In the genomic region with DNA sequence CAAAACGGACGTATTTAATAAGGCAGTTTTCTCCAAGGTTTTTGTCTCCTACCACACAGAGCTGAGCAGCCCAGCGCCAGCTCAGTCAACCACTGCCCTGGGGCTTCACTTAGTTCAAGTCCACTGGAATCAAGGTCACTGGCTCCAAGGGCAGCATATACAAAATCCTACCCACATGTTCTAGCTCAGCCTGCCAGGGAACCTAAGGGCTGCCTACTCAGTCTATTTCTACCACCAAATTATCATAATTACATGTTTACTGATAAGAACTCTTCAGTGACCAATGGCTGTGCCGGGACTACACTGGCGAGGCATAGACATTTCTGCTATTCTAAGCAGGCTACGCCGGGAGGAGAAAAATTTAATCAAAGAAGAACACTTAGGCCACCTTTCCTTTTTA, we compare ENCODE assay signal across 9 mouse cellular contexts.
DNase-seq lines count a peak whose midpoint lies in the region; ATAC-seq and TF ChIP-seq lines count a peak whose summit lies in the region.
"Had no signal": no experiment of that assay in that cellular context is flagged by ENCODE, and none has a peak within 500 bp of the region (broad histone marks: within the 10 kb centered on the region; RNA-seq: fewer than 3 reads in every experiment).

No protein-coding gene starts in this region.

- no peaks in the 10 kb centered on the region for H3K9me3 ChIP-seq in midbrain, embryonic 10.5 days (replicated peaks)
- H3K9me3 ChIP-seq in midbrain, embryonic 11.5 days (ENCODE audit: control insufficient read depth, low read length), result no peaks in the 10 kb centered on the region
- no peaks in the 10 kb centered on the region for H3K9me3 ChIP-seq in forebrain, postnatal 0 days (ENCODE audit: low read length)
- no peaks in the 10 kb centered on the region for H3K9me3 ChIP-seq in stomach, embryonic 14.5 days (ENCODE audit: control insufficient read depth, low read depth, low read length)

- ATAC-seq in midbrain, embryonic 11.5 days (ENCODE audit: low FRiP score), result no peak; the same call in 1 of the 2 replicates
- peak; percentile 47; the same call in 1 of the 2 replicates for ATAC-seq in forebrain, postnatal 0 days
- ATAC-seq in stomach, embryonic 14.5 days (ENCODE audit: insufficient number of reproducible peaks, insufficient read depth, low FRiP score, low read depth), result peak; percentile 42; the same call in 1 of the 2 replicates

- no peak overlapping the region for H3K4me2 ChIP-seq in midbrain, embryonic 11.5 days
- H3K4me2 ChIP-seq in forebrain, postnatal 0 days (ENCODE audit: low read depth), result no peak overlapping the region
- H3K4me2 ChIP-seq in stomach, embryonic 14.5 days (replicated peaks; ENCODE audit: low read depth, low read length), result no peak overlapping the region

- no peak for TF ChIP-seq CTCF in forebrain, postnatal 0 days (IDR thresholded peaks at IDR 0.05; ENCODE audit: low read depth)

- DNase-seq in midbrain, embryonic 10.5 days (ENCODE audit: low spot score), result no peak
- no peak for DNase-seq in midbrain, embryonic 11.5 days (ENCODE audit: low spot score, missing footprints)
- DNase-seq in forebrain, postnatal 0 days, result no peak
- peak; percentile 80 for DNase-seq in kidney, adult 9 months
- no peak for DNase-seq in left cerebral cortex, adult 18-20 months (ENCODE audit: low spot score in 2 of 2)
- DNase-seq in spleen, adult 18-20 months, result no peak
- DNase-seq in left cerebral cortex, adult 9 months (ENCODE audit: low spot score in 2 of 2), result no peak

- 91% methylated on average over 7 of the region's 7 CpGs for WGBS in midbrain, embryonic 10.5 days
- WGBS in midbrain, embryonic 11.5 days, result 88% methylated on average over 7 of the region's 7 CpGs
- WGBS in forebrain, postnatal 0 days, result 77% methylated on average over 7 of the region's 7 CpGs
- 76% methylated on average over 7 of the region's 7 CpGs for WGBS in stomach, embryonic 14.5 days

- H3K36me3 ChIP-seq in midbrain, embryonic 10.5 days, result peaks cover 9% of the 10 kb centered on the region
- H3K36me3 ChIP-seq in midbrain, embryonic 11.5 days (ENCODE audit: control insufficient read depth, insufficient read depth, low read length), result no peaks in the 10 kb centered on the region
- H3K36me3 ChIP-seq in forebrain, postnatal 0 days (ENCODE audit: insufficient read depth), result no peaks in the 10 kb centered on the region
- H3K36me3 ChIP-seq in stomach, embryonic 14.5 days (ENCODE audit: control insufficient read depth, insufficient read depth, low read length), result no peaks in the 10 kb centered on the region

- H3K4me3 ChIP-seq in midbrain, embryonic 10.5 days, result no peak overlapping the region
- no peak overlapping the region for H3K4me3 ChIP-seq in midbrain, embryonic 11.5 days (ENCODE audit: low read depth, low read length)
- H3K4me3 ChIP-seq in forebrain, postnatal 0 days (ENCODE audit: low read depth, low read length), result no peak overlapping the region
- H3K4me3 ChIP-seq in stomach, embryonic 14.5 days (ENCODE audit: low read depth, low read length), result no peak overlapping the region
- H3K4me3 ChIP-seq: myocyte had no signal

- 0 out of 2 replicates have a peak overlapping the region, but pooled peaks have one; percentile 10 for H3K27ac ChIP-seq in midbrain, embryonic 10.5 days (replicated peaks)
- no peak overlapping the region for H3K27ac ChIP-seq in midbrain, embryonic 11.5 days (ENCODE audit: low read depth, low read length)
- H3K27ac ChIP-seq in forebrain, postnatal 0 days (ENCODE audit: low read depth, low read length), result no peak overlapping the region
- no peak overlapping the region for H3K27ac ChIP-seq in stomach, embryonic 14.5 days (ENCODE audit: low read length)

- H3K4me1 ChIP-seq in midbrain, embryonic 10.5 days, result peaks cover 18% of the 10 kb centered on the region
- H3K4me1 ChIP-seq in midbrain, embryonic 11.5 days (ENCODE audit: control insufficient read depth, insufficient read depth, low read length), result no peaks in the 10 kb centered on the region
- no peaks in the 10 kb centered on the region for H3K4me1 ChIP-seq in forebrain, postnatal 0 days (ENCODE audit: insufficient read depth)
- peaks cover 19% of the 10 kb centered on the region for H3K4me1 ChIP-seq in stomach, embryonic 14.5 days (ENCODE audit: control insufficient read depth, insufficient read depth, low read length)

- no peak overlapping the region for H3K9ac ChIP-seq in midbrain, embryonic 11.5 days (ENCODE audit: low read length)
- H3K9ac ChIP-seq in forebrain, postnatal 0 days, result no peak overlapping the region
- no peak overlapping the region for H3K9ac ChIP-seq in stomach, embryonic 14.5 days (replicated peaks; ENCODE audit: low read depth, low read length)

- no peaks in the 10 kb centered on the region for H3K27me3 ChIP-seq in midbrain, embryonic 10.5 days (ENCODE audit: low read depth, poor library complexity, severe bottlenecking)
- H3K27me3 ChIP-seq in midbrain, embryonic 11.5 days (ENCODE audit: control insufficient read depth, insufficient read depth, low read length), result no peaks in the 10 kb centered on the region
- no peaks in the 10 kb centered on the region for H3K27me3 ChIP-seq in forebrain, postnatal 0 days (ENCODE audit: insufficient read depth, low read length)
- no peaks in the 10 kb centered on the region for H3K27me3 ChIP-seq in stomach, embryonic 14.5 days (ENCODE audit: control insufficient read depth, insufficient read depth, low read length)
